Mouse (Mus musculus) ES-Bruce4 (cell line): Measurements from ENCODE around the gene Dcxr.

Source experiments
- CTCF ChIP-seq: IDR thresholded peaks from one replicate; pipeline ENCODE4 v1.8.1; 2011; ENCODE audit warnings: low read depth, low read length
- EP300 ChIP-seq: IDR thresholded peaks from 2 replicates; pipeline ENCODE4 v1.6.1; 2011; ENCODE audit warnings: low read depth, low read length; ENCODE audit not compliant: insufficient read depth
- POLR2A ChIP-seq: IDR thresholded peaks from one replicate; pipeline ENCODE4 v1.8.1; 2011; ENCODE audit warnings: low read length; ENCODE audit not compliant: insufficient read depth

DNA sequence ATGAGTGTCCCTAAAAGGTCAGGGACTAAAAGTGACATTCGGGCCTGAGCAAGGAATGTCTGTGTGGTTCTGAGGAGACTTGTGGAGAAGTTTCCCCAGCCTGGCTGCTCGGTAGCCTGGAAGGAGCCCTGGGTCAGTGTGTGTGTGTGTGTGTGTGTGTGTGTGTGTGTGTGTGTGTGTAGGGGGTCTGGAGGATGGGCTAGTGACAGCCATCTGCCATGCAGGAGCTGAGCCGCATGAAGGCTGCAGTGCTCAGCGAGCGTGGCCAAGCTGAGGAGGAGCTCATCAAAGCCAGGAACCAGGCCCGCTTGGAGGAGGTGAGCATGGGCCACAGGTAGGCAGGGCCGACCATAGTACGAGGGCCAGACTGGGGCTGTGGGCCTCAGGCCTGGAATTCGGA, 7.8 kb downstream of the Dcxr start:
- TF ChIP-seq CTCF: no peak
- TF ChIP-seq POLR2A: no peak
- TF ChIP-seq EP300: no peak
